Mouse (Mus musculus): ENCODE results near the gene Sord.

DNA sequence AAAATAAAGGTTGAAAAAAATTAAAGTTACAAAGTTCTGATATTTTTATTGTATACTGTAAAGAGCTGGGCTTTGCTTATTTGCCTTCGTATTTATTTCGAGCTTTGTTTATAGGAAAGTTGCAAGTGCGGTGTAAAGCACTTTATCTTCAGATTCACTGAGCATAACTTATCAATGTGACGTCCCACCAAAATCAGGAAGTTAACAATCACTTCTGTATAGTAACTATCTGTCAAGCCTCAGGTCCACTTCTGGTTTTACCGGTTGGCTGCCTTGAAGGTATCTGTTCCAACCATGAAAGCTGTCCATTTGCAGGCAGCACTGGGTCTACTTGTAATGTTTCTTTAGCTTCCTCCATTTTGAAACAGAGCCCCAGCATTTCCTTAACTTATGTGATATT is 12.3 kb upstream of the Sord start:
- no peak for TF ChIP-seq EP300 (IDR thresholded peaks at IDR 0.05; ENCODE audit: insufficient read depth, low read depth, low read length)
- TF ChIP-seq CTCF (IDR thresholded peaks at IDR 0.05) = no peak
- TF ChIP-seq POLR2A (IDR thresholded peaks at IDR 0.05; ENCODE audit: insufficient read depth, low read depth, low read length) = no peak

Data from heart, adult 2 months (tissue).